ENCODE assay signal across 18 mouse cellular contexts in genomic region chrX:134830508-134830907, GRCm38 (mm10). TPM values are rescaled to one million over a fixed set of nuclear protein-coding genes. Genes with fewer than 3 reads are reported as not detected.
DNase-seq lines count a peak whose midpoint lies in the region; ATAC-seq and TF ChIP-seq lines count a peak whose summit lies in the region.
"Had no signal": no experiment of that assay in that cellular context is flagged by ENCODE, and none has a peak within 500 bp of the region (broad histone marks: within the 10 kb centered on the region; RNA-seq: fewer than 3 reads in every experiment).

No protein-coding gene starts in this region.

- no peaks in the 10 kb centered on the region for H3K27me3 ChIP-seq in liver, postnatal 0 days (ENCODE audit: insufficient read depth, low read length)
- no peaks in the 10 kb centered on the region; the same call in 1 of the 2 replicates for H3K27me3 ChIP-seq in liver, embryonic 11.5 days (replicated peaks; ENCODE audit: control insufficient read depth, insufficient read depth, low read length)
- H3K27me3 ChIP-seq in stomach, postnatal 0 days (ENCODE audit: control insufficient read depth, insufficient read depth, low read length), result no peaks in the 10 kb centered on the region
- H3K27me3 ChIP-seq: heart, embryonic 15.5 days had no signal

- peak; percentile 34 to 43 for DNase-seq in cerebellum, postnatal 14 days
- DNase-seq in heart, postnatal 10 days, result peak; percentile 42 to 56
- no peak for DNase-seq in heart, postnatal 36 days
- no peak for DNase-seq in liver, postnatal 0 days
- no peak for DNase-seq in liver, embryonic 11.5 days (ENCODE audit: low spot score)
- DNase-seq in stomach, postnatal 0 days (ENCODE audit: low spot score), result peak; percentile 13
- DNase-seq in layer of hippocampus, postnatal 10 days (ENCODE audit: low spot score in 2 of 2), result no peak
- DNase-seq: adrenal gland, postnatal 25 days; cerebellum, adult 11 months; kidney, postnatal 14 days; lung, adult 2 months; right cerebral cortex, adult 18-20 months; spleen, adult 18-20 months; thymus, postnatal 25 days had no signal

- no peak overlapping the region for H3K4me2 ChIP-seq in liver, postnatal 0 days (ENCODE audit: low read depth, low read length)
- H3K4me2 ChIP-seq in liver, embryonic 11.5 days, result no peak overlapping the region
- H3K4me2 ChIP-seq in stomach, postnatal 0 days (replicated peaks; ENCODE audit: low read depth), result no peak overlapping the region
- H3K4me2 ChIP-seq: heart, embryonic 15.5 days; limb, embryonic 13.5 days had no signal

- no peaks in the 10 kb centered on the region for H3K36me3 ChIP-seq in liver, postnatal 0 days (replicated peaks; ENCODE audit: insufficient read depth, low read length)
- no peaks in the 10 kb centered on the region for H3K36me3 ChIP-seq in liver, embryonic 11.5 days (ENCODE audit: control insufficient read depth, insufficient read depth, low read length)
- H3K36me3 ChIP-seq in stomach, postnatal 0 days (ENCODE audit: control insufficient read depth, insufficient read depth, low read length), result no peaks in the 10 kb centered on the region
- H3K36me3 ChIP-seq: forebrain, embryonic 10.5 days; heart, embryonic 15.5 days; limb, embryonic 13.5 days had no signal

- intact Hi-C loops in heart, postnatal 10 days (cut with DNase I), result loop anchor here (5.0 kb wide), 2 partner anchors 82 to 83 kb away; no protein-coding TSS in a partner anchor
- intact Hi-C loops in heart, postnatal 36 days (cut with DNase I), result loop anchor here (5.0 kb wide), 1 partner anchor 93 kb away; no protein-coding TSS in a partner anchor

- peak; percentile 25 for TF ChIP-seq CTCF in liver, postnatal 0 days (IDR thresholded peaks at IDR 0.05; ENCODE audit: low read depth)
- TF ChIP-seq CTCF in stomach, postnatal 0 days (IDR thresholded peaks at IDR 0.05; ENCODE audit: low read depth), result peak; percentile 53; the same call in 1 of the 2 replicates

- H3K9ac ChIP-seq in liver, postnatal 0 days (replicated peaks), result no peak overlapping the region
- no peak overlapping the region for H3K9ac ChIP-seq in liver, embryonic 11.5 days (ENCODE audit: low read depth, low read length)
- no peak overlapping the region for H3K9ac ChIP-seq in stomach, postnatal 0 days (ENCODE audit: low read length)
- H3K9ac ChIP-seq: heart, embryonic 15.5 days; limb, embryonic 13.5 days had no signal

- no peaks in the 10 kb centered on the region for H3K4me1 ChIP-seq in liver, postnatal 0 days (ENCODE audit: insufficient read depth)
- no peaks in the 10 kb centered on the region for H3K4me1 ChIP-seq in liver, embryonic 11.5 days (replicated peaks; ENCODE audit: control insufficient read depth, insufficient read depth, low read length)
- H3K4me1 ChIP-seq in stomach, postnatal 0 days (replicated peaks; ENCODE audit: control insufficient read depth, insufficient read depth), result no peaks in the 10 kb centered on the region
- H3K4me1 ChIP-seq: forebrain, embryonic 10.5 days; heart, embryonic 15.5 days; limb, embryonic 13.5 days had no signal

- WGBS in liver, postnatal 0 days (ENCODE audit: insufficient replicate concordance), result 61% methylated on average over 3 of the region's 3 CpGs
- WGBS in liver, embryonic 11.5 days, result 71% methylated on average over 3 of the region's 3 CpGs
- WGBS in stomach, postnatal 0 days, result 50% methylated on average over 3 of the region's 3 CpGs

- TF ChIP-seq EP300 in liver, postnatal 0 days (IDR thresholded peaks at IDR 0.05; ENCODE audit: low read depth), result no peak
- no peak for TF ChIP-seq EP300 in stomach, postnatal 0 days (optimal IDR thresholded peaks at IDR 0.05)

- no peak for ATAC-seq in cerebellum, adult (ENCODE audit: insufficient number of reproducible peaks, low FRiP score, low TSS enrichment)
- ATAC-seq in liver, postnatal 0 days, result no peak
- no peak for ATAC-seq in liver, embryonic 11.5 days (replicated peaks; ENCODE audit: low FRiP score)
- ATAC-seq in stomach, postnatal 0 days (ENCODE audit: low FRiP score, low TSS enrichment), result no peak

- H3K4me3 ChIP-seq in liver, postnatal 0 days (ENCODE audit: low read depth, low read length), result no peak overlapping the region
- H3K4me3 ChIP-seq in liver, embryonic 11.5 days (ENCODE audit: low read depth, low read length), result no peak overlapping the region
- H3K4me3 ChIP-seq in stomach, postnatal 0 days (ENCODE audit: low read depth, low read length), result no peak overlapping the region
- H3K4me3 ChIP-seq: forebrain, embryonic 10.5 days; heart, embryonic 15.5 days; limb, embryonic 13.5 days had no signal

- H3K9me3 ChIP-seq in liver, postnatal 0 days (ENCODE audit: low read length), result no peaks in the 10 kb centered on the region
- no peaks in the 10 kb centered on the region for H3K9me3 ChIP-seq in liver, embryonic 11.5 days (ENCODE audit: control insufficient read depth, low read length)
- no peaks in the 10 kb centered on the region for H3K9me3 ChIP-seq in stomach, postnatal 0 days (ENCODE audit: control insufficient read depth, low read length)
- H3K9me3 ChIP-seq: forebrain, embryonic 10.5 days; heart, embryonic 15.5 days; limb, embryonic 13.5 days had no signal

- no peak overlapping the region for H3K27ac ChIP-seq in liver, postnatal 0 days (ENCODE audit: low read depth)
- H3K27ac ChIP-seq in liver, embryonic 11.5 days (ENCODE audit: low read depth, low read length), result no peak overlapping the region
- no peak overlapping the region for H3K27ac ChIP-seq in stomach, postnatal 0 days (replicated peaks)
- H3K27ac ChIP-seq: forebrain, embryonic 10.5 days; heart, embryonic 15.5 days; limb, embryonic 13.5 days had no signal

RNA-seq across cellular contexts. Expression of gene Armcx2, which starts 21.5 kb away (rescaled TPM):
- total RNA-seq in heart, postnatal 10 days (2021), result 10 to 100 TPM; 28.2 to 34.1 TPM
- 1 to 10 TPM; 6.7 to 7.4 TPM for total RNA-seq in heart, postnatal 36 days (2021)
- 3.6 and 4.0 TPM in 2 replicates for polyA plus RNA-seq in liver, postnatal 0 days (2015; fragmentation: Nextera tagmentation; extraction: Ambion mirVana)
- 39.5 and 40.7 TPM in 2 replicates for polyA plus RNA-seq in liver, embryonic 11.5 days (2014; fragmentation: Nextera tagmentation; extraction: Ambion mirVana)
- polyA plus RNA-seq in stomach, postnatal 0 days (2015; fragmentation: Nextera tagmentation; extraction: Ambion mirVana), result 19.3 and 19.9 TPM in 2 replicates
- total RNA-seq in layer of hippocampus, postnatal 10 days (2021), result 10 to 100 TPM; 79.1 to 88.7 TPM

Comparison
In these comparisons a context has a peak if more than half of its experiments do, and no peak if none do; other contexts are left out.
1. DNase-seq: peak in cerebellum, postnatal 14 days (2 of 2), heart, postnatal 10 days (2 of 2) and stomach, postnatal 0 days (single experiment); none in heart, postnatal 36 days (0 of 2), liver, postnatal 0 days (single experiment), liver, embryonic 11.5 days (single experiment) and layer of hippocampus, postnatal 10 days (0 of 2).